Mouse (Mus musculus): ENCODE results near the gene Sdha. TPM values are rescaled to one million over a fixed set of nuclear protein-coding genes. Genes with fewer than 3 reads are reported as not detected.

Gene Sdha
- 231 and 233 TPM in 2 replicates for polyA plus RNA-seq (2016; fragmentation: Nextera tagmentation; extraction: Ambion mirVana)

GRCm38 (mm10) chr13:74349566-74350434 lies at the start of gene Sdha, which contains the start of gene Ccdc127:
TSS of gene Sdha (minus strand) at chr13:74350280.
TSS of gene Ccdc127 (plus strand) at chr13:74350309.
- WGBS: 2% methylated on average over 57 of the region's 57 CpGs

GRCm38 (mm10) chr13:74399298-74399839 lies 49.3 kb upstream of the Sdha start, which contains the start of gene Ftl1-ps1:
TSS of gene Ftl1-ps1 (plus strand) at chr13:74399694.
- WGBS: 11% methylated on average over 11 of the region's 11 CpGs
- Histone ChIP-seq H3K36me3 (replicated peaks) (no peaks in the 10 kb centered on the region), H3K4me1 (no peaks in the 10 kb centered on the region), H3K9me3 (no peaks in the 10 kb centered on the region), H3K27me3 (0 out of 2 replicates have a peak, but pooled peaks cover 4% of the 10 kb centered on the region), H3K4me3 (replicated peaks) (no peak within 1 kb of the TSS), H3K27ac (no peak within 1 kb of the TSS), H3K4me2 (peak within 1 kb of the TSS; percentile 27), H3K9ac (no peak within 1 kb of the TSS)
- ATAC-seq (ENCODE audit: low FRiP score): no peak

More at GRCm38 (mm10) chr13:74349566-74350434, at the start of gene Sdha, which contains the start of gene Ccdc127:
- peak; percentile 97 for ATAC-seq (ENCODE audit: low FRiP score)
- Histone ChIP-seq H3K4me3 (replicated peaks) (peak within 1 kb of the TSS; percentile 57), H3K9me3 (no peaks in the 10 kb centered on the region), H3K9ac (peak within 1 kb of the TSS; percentile 77), H3K4me1 (peaks cover 20% of the 10 kb centered on the region), H3K4me2 (peak within 1 kb of the TSS; percentile 53), H3K36me3 (replicated peaks) (peaks cover 21% of the 10 kb centered on the region), H3K27me3 (no peaks in the 10 kb centered on the region), H3K27ac (peak within 1 kb of the TSS; percentile 61)

GRCm38 (mm10) chr13:74391156-74391555 lies 41.1 kb upstream of the Sdha start:
- Histone ChIP-seq H3K36me3 (replicated peaks) (no peaks in the 10 kb centered on the region), H3K9ac (no peak overlapping the region), H3K27ac (no peak overlapping the region), H3K27me3 (no peaks in the 10 kb centered on the region), H3K4me3 (replicated peaks) (no peak overlapping the region), H3K4me2 (no peak overlapping the region), H3K9me3 (no peaks in the 10 kb centered on the region), H3K4me1 (peaks cover 6% of the 10 kb centered on the region; the same call in 1 of the 2 replicates)
- WGBS: 76% methylated on average over 2 of the region's 2 CpGs
- peak; percentile 65 for ATAC-seq (ENCODE audit: low FRiP score)

- Histone ChIP-seq H3K36me3 (replicated peaks) (no peaks in the 10 kb centered on the region), H3K27ac (no peak within 1 kb of the TSS), H3K9me3 (no peaks in the 10 kb centered on the region), H3K9ac (peak within 1 kb of the TSS; percentile 50), H3K4me3 (replicated peaks) (peak within 1 kb of the TSS; percentile 56), H3K27me3 (no peaks in the 10 kb centered on the region), H3K4me2 (peak within 1 kb of the TSS; percentile 63), H3K4me1 (peaks cover 6% of the 10 kb centered on the region; the same call in 1 of the 2 replicates)
- peak; percentile 90 for ATAC-seq (ENCODE audit: low FRiP score)
- 3% methylated on average over 14 of the region's 14 CpGs for WGBS
Observed at GRCm38 (mm10) chr13:74390371-74390990, 40.4 kb upstream of the Sdha start, which contains the start of gene Zfp72. TSS of gene Zfp72 (minus strand) at chr13:74390836.

GRCm38 (mm10) chr13:74389730-74390129 lies 39.6 kb upstream of the Sdha start:
- Histone ChIP-seq H3K36me3 (replicated peaks) (no peaks in the 10 kb centered on the region), H3K27ac (no peak overlapping the region), H3K27me3 (no peaks in the 10 kb centered on the region), H3K4me1 (peaks cover 6% of the 10 kb centered on the region; the same call in 1 of the 2 replicates), H3K4me3 (replicated peaks) (peak overlapping the region; percentile 56), H3K4me2 (peak overlapping the region; percentile 63), H3K9ac (no peak overlapping the region), H3K9me3 (no peaks in the 10 kb centered on the region)
- WGBS: 68% methylated on average over 6 of the region's 6 CpGs
- ATAC-seq (ENCODE audit: low FRiP score): no peak

- H3K4me2 ChIP-seq: no peak overlapping the region
- no peaks in the 10 kb centered on the region for H3K9me3 ChIP-seq
- ATAC-seq (ENCODE audit: low FRiP score): peak; percentile 30; the same call in 1 of the 2 replicates
- no peak overlapping the region for H3K27ac ChIP-seq
- WGBS: 20% methylated on average over 3 of the region's 3 CpGs
- H3K4me3 ChIP-seq (replicated peaks): no peak overlapping the region
- 0 out of 2 replicates have a peak, but pooled peaks cover 5% of the 10 kb centered on the region for H3K27me3 ChIP-seq
- H3K9ac ChIP-seq: no peak overlapping the region
- H3K36me3 ChIP-seq (replicated peaks): no peaks in the 10 kb centered on the region
- H3K4me1 ChIP-seq: peaks cover 12% of the 10 kb centered on the region; the same call in 1 of the 2 replicates
Observed at GRCm38 (mm10) chr13:74382289-74382688, 32.2 kb upstream of the Sdha start.

GRCm38 (mm10) chr13:74381533-74382276 lies 31.6 kb upstream of the Sdha start:
- Histone ChIP-seq H3K27ac (no peak overlapping the region), H3K9ac (no peak overlapping the region), H3K4me2 (no peak overlapping the region), H3K4me1 (peaks cover 12% of the 10 kb centered on the region; the same call in 1 of the 2 replicates), H3K36me3 (replicated peaks) (no peaks in the 10 kb centered on the region), H3K4me3 (replicated peaks) (no peak overlapping the region), H3K9me3 (no peaks in the 10 kb centered on the region), H3K27me3 (0 out of 2 replicates have a peak, but pooled peaks cover 5% of the 10 kb centered on the region)
- WGBS: 68% methylated on average over 10 of the region's 10 CpGs
- peak; percentile 11; the same call in 1 of the 2 replicates for ATAC-seq (ENCODE audit: low FRiP score)

- Histone ChIP-seq H3K27ac (no peak within 1 kb of the TSS), H3K4me3 (replicated peaks) (no peak within 1 kb of the TSS), H3K27me3 (no peaks in the 10 kb centered on the region), H3K36me3 (replicated peaks) (peaks cover 24% of the 10 kb centered on the region), H3K4me2 (no peak within 1 kb of the TSS), H3K9me3 (no peaks in the 10 kb centered on the region), H3K4me1 (no peaks in the 10 kb centered on the region), H3K9ac (no peak within 1 kb of the TSS)
- 89% methylated on average over 8 of the region's 8 CpGs for WGBS
- ATAC-seq (ENCODE audit: low FRiP score): no peak
Observed at GRCm38 (mm10) chr13:74363859-74364235, 13.8 kb upstream of the Sdha start, which contains the start of gene Lrrc14b. TSS of gene Lrrc14b (minus strand) at chr13:74364005.

- Histone ChIP-seq H3K4me2 (no peak overlapping the region), H3K27me3 (no peaks in the 10 kb centered on the region), H3K4me1 (no peaks in the 10 kb centered on the region), H3K27ac (no peak overlapping the region), H3K36me3 (replicated peaks) (peaks cover 29% of the 10 kb centered on the region), H3K9me3 (no peaks in the 10 kb centered on the region), H3K4me3 (replicated peaks) (no peak overlapping the region), H3K9ac (no peak overlapping the region)
- WGBS: 92% methylated on average over 13 of the region's 13 CpGs
- peak; percentile 30; the same call in 1 of the 2 replicates for ATAC-seq (ENCODE audit: low FRiP score)
Observed at GRCm38 (mm10) chr13:74363176-74363858, 13.2 kb upstream of the Sdha start.

GRCm38 (mm10) chr13:74362218-74362617 lies 12.1 kb upstream of the Sdha start:
- Histone ChIP-seq H3K9ac (no peak overlapping the region), H3K4me1 (no peaks in the 10 kb centered on the region), H3K4me3 (replicated peaks) (no peak overlapping the region), H3K4me2 (no peak overlapping the region), H3K36me3 (replicated peaks) (peaks cover 35% of the 10 kb centered on the region), H3K27me3 (no peaks in the 10 kb centered on the region), H3K9me3 (no peaks in the 10 kb centered on the region), H3K27ac (no peak overlapping the region)
- ATAC-seq (ENCODE audit: low FRiP score): no peak
- 84% methylated on average over 2 of the region's 2 CpGs for WGBS

GRCm38 (mm10) chr13:74356491-74356890 lies 6.4 kb upstream of the Sdha start:
- ATAC-seq (ENCODE audit: low FRiP score): no peak
- H3K27ac ChIP-seq: no peak overlapping the region
- WGBS: 95% methylated on average over 13 of the region's 13 CpGs

More at GRCm38 (mm10) chr13:74356491-74356890, 6.4 kb upstream of the Sdha start:
- no peaks in the 10 kb centered on the region for H3K9me3 ChIP-seq
- H3K4me3 ChIP-seq (replicated peaks): no peak overlapping the region
- H3K27me3 ChIP-seq: no peaks in the 10 kb centered on the region
- peaks cover 66% of the 10 kb centered on the region for H3K36me3 ChIP-seq (replicated peaks)
- H3K4me2 ChIP-seq: no peak overlapping the region
- no peak overlapping the region for H3K9ac ChIP-seq
- no peaks in the 10 kb centered on the region for H3K4me1 ChIP-seq
